Mouse (Mus musculus) myocyte (in vitro differentiated cells): ENCODE measurements around the gene Ess2. TPM values are rescaled to one million over a fixed set of nuclear protein-coding genes. Genes with fewer than 3 reads are reported as not detected.

ENCODE experiments used
- H3K27me3 ChIP-seq: one replicate; pipeline ENCODE4 v1.6.1; 2011; ENCODE audit not compliant: control insufficient read depth, insufficient read depth, insufficient read length
- H3K36me3 ChIP-seq: one replicate; pipeline ENCODE4 v1.6.1; 2011; ENCODE audit not compliant: control insufficient read depth, insufficient read depth
- H3K4me2 ChIP-seq: one replicate; pipeline ENCODE4 v1.6.1; 2011; ENCODE audit warnings: low read depth, control low read depth
- H3K4me3 ChIP-seq: one replicate; pipeline ENCODE4 v1.5.1; 2011; ENCODE audit warnings: mild to moderate bottlenecking, control low read depth, moderate library complexity
- H3K79me2 ChIP-seq: one replicate; pipeline ENCODE4 v1.6.1; 2011; ENCODE audit not compliant: control insufficient read depth, insufficient read depth
- H3ac ChIP-seq: one replicate; pipeline ENCODE4 v1.6.1; 2011; ENCODE audit not compliant: control insufficient read depth, insufficient read length
- CEBPB ChIP-seq: IDR thresholded peaks from 2 replicates; pipeline ENCODE4 v1.6.1; 2011; ENCODE audit warnings: mild to moderate bottlenecking, moderate library complexity; ENCODE audit not compliant: poor library complexity, insufficient read depth, severe bottlenecking
- E2F4 ChIP-seq: IDR thresholded peaks from one replicate; pipeline ENCODE4 v1.6.1; 2011; ENCODE audit warnings: mild to moderate bottlenecking, control low read depth, moderate library complexity; ENCODE audit not compliant: insufficient read depth
- MAX ChIP-seq: IDR thresholded peaks from one replicate; pipeline ENCODE4 v1.6.1; 2011; ENCODE audit warnings: low read depth, mild to moderate bottlenecking, control low read depth
- MYOD1 ChIP-seq, 3 experiments: IDR thresholded peaks; one replicate each; pipeline ENCODE4 v1.6.1; 2011; ENCODE audit warnings: control low read depth in 2 of 3, low read depth in 2 of 3, mild to moderate bottlenecking in 2 of 3, moderate library complexity in 1 of 3; ENCODE audit not compliant: insufficient read length in 2 of 3, control insufficient read depth in 1 of 3
- MYOG ChIP-seq, 3 experiments: IDR thresholded peaks; one replicate each; pipeline ENCODE4 v1.6.1; 2011; ENCODE audit warnings: control low read depth in 2 of 3, low read depth in 2 of 3, mild to moderate bottlenecking in 2 of 3; ENCODE audit not compliant: insufficient read length in 2 of 3, control insufficient read depth in 1 of 3, insufficient read depth in 1 of 3
- POLR2A ChIP-seq: IDR thresholded peaks from one replicate; pipeline ENCODE4 v1.6.1; 2011; ENCODE audit warnings: low read depth, mild to moderate bottlenecking, control low read depth, moderate library complexity; ENCODE audit not compliant: insufficient read length
- POLR2AphosphoS2 ChIP-seq: IDR thresholded peaks from one replicate; pipeline ENCODE4 v1.6.1; 2011; ENCODE audit warnings: low read depth, control low read depth; ENCODE audit not compliant: insufficient read length
- REST ChIP-seq: IDR thresholded peaks from one replicate; pipeline ENCODE4 v1.6.1; 2011; ENCODE audit warnings: mild to moderate bottlenecking, control low read depth, moderate library complexity; ENCODE audit not compliant: insufficient read depth, insufficient read length
- SRF ChIP-seq: IDR thresholded peaks from one replicate; pipeline ENCODE4 v1.6.1; 2011; ENCODE audit warnings: low read depth; ENCODE audit not compliant: control insufficient read depth, insufficient read length
- TCF12 ChIP-seq: IDR thresholded peaks from one replicate; pipeline ENCODE4 v1.6.1; 2011; ENCODE audit warnings: mild to moderate bottlenecking, control low read depth; ENCODE audit not compliant: poor library complexity, insufficient read depth, severe bottlenecking
- TCF3 ChIP-seq: IDR thresholded peaks from one replicate; pipeline ENCODE4 v1.6.1; 2011; ENCODE audit warnings: low read depth, control low read depth; ENCODE audit not compliant: insufficient read length
- USF1 ChIP-seq: IDR thresholded peaks from one replicate; pipeline ENCODE4 v1.6.1; 2011; ENCODE audit warnings: low read depth, mild to moderate bottlenecking, control low read depth, moderate library complexity
- polyA plus RNA-seq: library from polyadenylated mRNA; unstranded; fragments of >200 nt; fragmentation: generic; extraction: Trizol; gene quantifications from one replicate; pipeline ENCODE4 v1.2.1, GENCODE M21; 2012; ENCODE audit warnings: missing spikeins

Gene Ess2
- polyA plus RNA-seq, 1 experiment: 17.4 TPM

GRCm38 (mm10) chr16:17893923-17894322, 17.2 kb downstream of the Ess2 start, which contains the start of gene Tssk1:
TSS of gene Tssk1 (plus strand) at chr16:17894223.
- H3ac ChIP-seq: no peak within 1 kb of the TSS
- H3K4me2 ChIP-seq: no peak within 1 kb of the TSS
- TF ChIP-seq USF1 (no peak), POLR2AphosphoS2 (no peak), TCF12 (no peak), CEBPB (no peak), MYOG (IDR thresholded peaks at IDR 0.05; ENCODE audit: control insufficient read depth in 1 of 3, insufficient read depth in 1 of 3, insufficient read length in 2 of 3, low read depth in 2 of 3) (no peak), POLR2A (no peak), MAX (no peak), MYOD1 (IDR thresholded peaks at IDR 0.05; ENCODE audit: control insufficient read depth in 1 of 3, insufficient read length in 2 of 3, low read depth in 2 of 3) (no peak), REST (no peak), SRF (no peak), TCF3 (no peak), E2F4 (no peak)
- no peaks in the 10 kb centered on the region for H3K27me3 ChIP-seq
- H3K4me3 ChIP-seq: no peak within 1 kb of the TSS
- peaks cover 20% of the 10 kb centered on the region for H3K79me2 ChIP-seq
- H3K36me3 ChIP-seq: no peaks in the 10 kb centered on the region

GRCm38 (mm10) chr16:17892606-17893005, 18.5 kb downstream of the Ess2 start:
- peaks cover 26% of the 10 kb centered on the region for H3K79me2 ChIP-seq
- no peaks in the 10 kb centered on the region for H3K27me3 ChIP-seq
- TF ChIP-seq POLR2A (no peak), MYOD1 (IDR thresholded peaks at IDR 0.05; ENCODE audit: control insufficient read depth in 1 of 3, insufficient read length in 2 of 3, low read depth in 2 of 3) (no peak), E2F4 (no peak), REST (no peak), USF1 (no peak), CEBPB (no peak), MYOG (IDR thresholded peaks at IDR 0.05; ENCODE audit: control insufficient read depth in 1 of 3, insufficient read depth in 1 of 3, insufficient read length in 2 of 3, low read depth in 2 of 3) (no peak), MAX (no peak), TCF12 (no peak), TCF3 (no peak), SRF (no peak), POLR2AphosphoS2 (no peak)
- no peak overlapping the region for H3ac ChIP-seq
- no peak overlapping the region for H3K4me2 ChIP-seq
- no peak overlapping the region for H3K4me3 ChIP-seq
- no peaks in the 10 kb centered on the region for H3K36me3 ChIP-seq

GRCm38 (mm10) chr16:17891567-17891959, 19.6 kb downstream of the Ess2 start, which contains the start of gene Gm20518:
TSS of gene Gm20518 (minus strand) at chr16:17891671.
- Histone ChIP-seq H3ac (peak within 1 kb of the TSS; percentile 58), H3K4me2 (peak within 1 kb of the TSS; percentile 97)

GRCm38 (mm10) chr16:17890917-17891566, 20.1 kb downstream of the Ess2 start:
- TF ChIP-seq SRF: no peak
- TF ChIP-seq USF1: no peak
- TF ChIP-seq TCF12: no peak
- peak; percentile 52 for TF ChIP-seq REST
- TF ChIP-seq POLR2AphosphoS2: no peak
- no peak for TF ChIP-seq E2F4
- TF ChIP-seq TCF3: no peak
- TF ChIP-seq MAX: no peak
- no peak for TF ChIP-seq CEBPB
- TF ChIP-seq MYOG (IDR thresholded peaks at IDR 0.05; ENCODE audit: control insufficient read depth in 1 of 3, insufficient read depth in 1 of 3, insufficient read length in 2 of 3, low read depth in 2 of 3): peak in 1 of 3 experiments; percentile 66
- peak in 2 of 3 experiments; percentile 50 to 63 for TF ChIP-seq MYOD1 (IDR thresholded peaks at IDR 0.05; ENCODE audit: control insufficient read depth in 1 of 3, insufficient read length in 2 of 3, low read depth in 2 of 3)
- peak; percentile 49 for TF ChIP-seq POLR2A
- H3K27me3 ChIP-seq: no peaks in the 10 kb centered on the region

More at GRCm38 (mm10) chr16:17891567-17891959, 19.6 kb downstream of the Ess2 start, which contains the start of gene Gm20518:
- Histone ChIP-seq H3K4me3 (peak within 1 kb of the TSS; percentile 65), H3K36me3 (no peaks in the 10 kb centered on the region), H3K79me2 (peaks cover 36% of the 10 kb centered on the region), H3K27me3 (no peaks in the 10 kb centered on the region)
- TF ChIP-seq MYOG (IDR thresholded peaks at IDR 0.05; ENCODE audit: control insufficient read depth in 1 of 3, insufficient read depth in 1 of 3, insufficient read length in 2 of 3, low read depth in 2 of 3): peak in 1 of 3 experiments; percentile 1
- TF ChIP-seq USF1: no peak
- no peak for TF ChIP-seq REST
- TF ChIP-seq POLR2A: peak; percentile 98
- TF ChIP-seq MAX: no peak
- TF ChIP-seq TCF12: no peak
- no peak for TF ChIP-seq SRF
- peak; percentile 97 for TF ChIP-seq POLR2AphosphoS2

More at GRCm38 (mm10) chr16:17890917-17891566, 20.1 kb downstream of the Ess2 start:
- Histone ChIP-seq H3K79me2 (peaks cover 41% of the 10 kb centered on the region), H3K4me2 (peak overlapping the region; percentile 97), H3K36me3 (no peaks in the 10 kb centered on the region), H3ac (peak overlapping the region; percentile 58), H3K4me3 (peak overlapping the region; percentile 65)
